Mouse (Mus musculus): ENCODE measurements around the gene Tbc1d8b.
"Not testable (repeated sequence)": the region's sequence is repeated elsewhere in the genome, so short reads cannot be mapped to it uniquely, and the experiment has no call there.

Tbc1d8b gene

GRCm38 (mm10) chrX:139684775-139685695 lies at the start of gene Tbc1d8b:
Gene Tbc1d8b, plus strand, starts transcription at chrX:139684996.
- peak; percentile 45 to 58 for DNase-seq (ENCODE audit: low spot score in 2 of 2)

- DNase-seq (ENCODE audit: low spot score in 2 of 2): no peak
These were observed 45.1 kb upstream of the Tbc1d8b start for GRCm38 (mm10) chrX:139639744-139640143.

- DNase-seq (ENCODE audit: low spot score in 2 of 2): no peak
These were observed 44.4 kb upstream of the Tbc1d8b start for GRCm38 (mm10) chrX:139640418-139640817.

- DNase-seq (ENCODE audit: low spot score in 2 of 2): no peak
These were observed 32.6 kb upstream of the Tbc1d8b start for GRCm38 (mm10) chrX:139652226-139652625.

GRCm38 (mm10) chrX:139653292-139653691 lies 31.5 kb upstream of the Tbc1d8b start:
- DNase-seq (ENCODE audit: low spot score in 2 of 2): no peak

- DNase-seq (ENCODE audit: low spot score in 2 of 2): no peak
These were observed 30.3 kb upstream of the Tbc1d8b start for GRCm38 (mm10) chrX:139654350-139655063.

GRCm38 (mm10) chrX:139662111-139662510 lies 22.7 kb upstream of the Tbc1d8b start:
- DNase-seq (ENCODE audit: low spot score in 2 of 2): no peak

- DNase-seq (ENCODE audit: low spot score in 2 of 2): no peak
These were observed 19.0 kb upstream of the Tbc1d8b start for GRCm38 (mm10) chrX:139665829-139666228.

GRCm38 (mm10) chrX:139684410-139684774 lies 404 bp upstream of the Tbc1d8b start:
- no peak for DNase-seq (ENCODE audit: low spot score in 2 of 2)

GRCm38 (mm10) chrX:139714381-139714780 lies 29.6 kb downstream of the Tbc1d8b start, which contains the start of gene Gm15013:
Gene Gm15013, minus strand, starts transcription at chrX:139714481.
- no peak for DNase-seq (ENCODE audit: low spot score in 2 of 2)

- DNase-seq (ENCODE audit: low spot score in 2 of 2): no peak
These were observed 37.6 kb downstream of the Tbc1d8b start for GRCm38 (mm10) chrX:139722350-139722749.

- no peak for DNase-seq (ENCODE audit: low spot score in 2 of 2)
These were observed 45.7 kb downstream of the Tbc1d8b start for GRCm38 (mm10) chrX:139730541-139730940.

- DNase-seq (ENCODE audit: low spot score in 2 of 2): no peak
These were observed 52.3 kb downstream of the Tbc1d8b start for GRCm38 (mm10) chrX:139737066-139737465.

GRCm38 (mm10) chrX:139751855-139752254 lies 67.1 kb downstream of the Tbc1d8b start:
- DNase-seq (ENCODE audit: low spot score in 2 of 2): peak in 1 of 2 experiments; percentile 71

- DNase-seq (ENCODE audit: low spot score in 2 of 2): not testable (repeated sequence)
These were observed 73.8 kb downstream of the Tbc1d8b start for GRCm38 (mm10) chrX:139758634-139759033.

- DNase-seq (ENCODE audit: low spot score in 2 of 2): peak in 1 of 2 experiments; percentile 30
These were observed 77.8 kb downstream of the Tbc1d8b start for GRCm38 (mm10) chrX:139762546-139762945.

GRCm38 (mm10) chrX:139769975-139770637 lies 85.3 kb downstream of the Tbc1d8b start:
- DNase-seq (ENCODE audit: low spot score in 2 of 2): no peak

- DNase-seq (ENCODE audit: low spot score in 2 of 2): peak; percentile 20 to 71
These were observed 89.7 kb downstream of the Tbc1d8b start for GRCm38 (mm10) chrX:139774309-139775083.

- DNase-seq (ENCODE audit: low spot score in 2 of 2): peak in 1 of 2 experiments; percentile 10
These were observed 90.4 kb downstream of the Tbc1d8b start for GRCm38 (mm10) chrX:139775084-139775612.

- no peak for DNase-seq (ENCODE audit: low spot score in 2 of 2)
These were observed 92.6 kb downstream of the Tbc1d8b start for GRCm38 (mm10) chrX:139777357-139777756.

GRCm38 (mm10) chrX:139778886-139779285 lies 94.1 kb downstream of the Tbc1d8b start:
- DNase-seq (ENCODE audit: low spot score in 2 of 2): no peak

Measured in spleen, postnatal 10 days (tissue).